Mouse (Mus musculus) hindbrain, postnatal 0 days (tissue): ENCODE measurements around the gene Wipf1. TPM values are rescaled to one million over a fixed set of nuclear protein-coding genes. Genes with fewer than 3 reads are reported as not detected.

Experiments used
- ATAC-seq: fragments of 200-750 bp; cut with Nextera tagmentation; 2 replicates; pipeline ENCODE4 v1.8.0; 2017; ENCODE audit warnings: mild to moderate bottlenecking, moderate TSS enrichment, moderate library complexity
- DNase-seq: peaks from one replicate; pipeline ENCODE4 v3.0.0-alpha.2; 2015; ENCODE audit warnings: low spot score
- H3K27ac ChIP-seq: fragments of 300-500 bp; sonication (generic); 2 replicates; pipeline ENCODE4 v1.5.1; 2014; ENCODE audit warnings: mild to moderate bottlenecking
- H3K27me3 ChIP-seq: fragments of 300-500 bp; sonication (generic); 2 replicates; pipeline ENCODE4 v1.6.1; 2014; ENCODE audit warnings: low read length, mixed read lengths; ENCODE audit not compliant: insufficient read depth
- H3K36me3 ChIP-seq: fragments of 300-500 bp; sonication (generic); 2 replicates; pipeline ENCODE4 v1.6.1; 2014; ENCODE audit warnings: low read length, mixed read lengths; ENCODE audit not compliant: insufficient read depth
- H3K4me1 ChIP-seq: fragments of 300-500 bp; sonication (generic); 2 replicates; pipeline ENCODE4 v1.6.1; 2014; ENCODE audit warnings: antibody characterized with exemption, low read length, mixed read lengths; ENCODE audit not compliant: insufficient read depth
- H3K4me2 ChIP-seq: fragments of 300-500 bp; sonication (generic); 2 replicates; pipeline ENCODE4 v1.6.1; 2014; ENCODE audit warnings: low read depth, mild to moderate bottlenecking, low read length, moderate library complexity, mixed read lengths
- H3K4me3 ChIP-seq: fragments of 300-500 bp; sonication (generic); 2 replicates; pipeline ENCODE4 v1.5.1; 2014; ENCODE audit warnings: low read length
- H3K9ac ChIP-seq: fragments of 300-500 bp; sonication (generic); replicated peaks from 2 replicates; pipeline ENCODE4 v1.6.1; 2014; ENCODE audit warnings: mild to moderate bottlenecking, low read length, moderate library complexity, mixed read lengths
- H3K9me3 ChIP-seq: fragments of 300-500 bp; sonication (generic); 2 replicates; pipeline ENCODE4 v1.6.1; 2016; ENCODE audit warnings: low read length, mixed read lengths
- CTCF ChIP-seq: IDR thresholded peaks from 2 replicates; pipeline ENCODE4 v1.5.1; 2016; ENCODE audit warnings: antibody characterized with exemption, control low read depth, low read depth
- WGBS: fragments of 180-500 bp; shearing (Covaris S2); extraction: QIAGEN DNeasy Blood & Tissue Kit; methylation state at CpG from one replicate; pipeline ENCODE4 v1.1.7; 2014; 5-methylcytosine and 5-hydroxymethylcytosine counted together
- polyA plus RNA-seq: library from polyadenylated mRNA; unstranded; fragments of >200 nt; fragmentation: Nextera tagmentation; extraction: Ambion mirVana; gene quantifications from 2 replicates; pipeline ENCODE4 v1.2.1, GENCODE M21; 2015
- total RNA-seq: library from RNA; depleted of rRNA; stranded (reverse); fragments of >200 nt; gene quantifications from 2 replicates; pipeline ENCODE4 v1.2.3, GENCODE M21; 2014

Gene Wipf1
- total and polyA plus RNA-seq, 2 experiments from 2014 or later: 2.6 to 3.0 TPM

- DNase-seq: no peak
- H3K4me3 ChIP-seq: no peak overlapping the region
- no peak overlapping the region for H3K4me2 ChIP-seq
- H3K9ac ChIP-seq: no peak overlapping the region
- 36% methylated on average over 3 of the region's 3 CpGs for WGBS
- no peak for ATAC-seq
- no peak overlapping the region for H3K27ac ChIP-seq
- no peaks in the 10 kb centered on the region for H3K9me3 ChIP-seq
- H3K4me1 ChIP-seq: no peaks in the 10 kb centered on the region
- H3K27me3 ChIP-seq: no peaks in the 10 kb centered on the region
- no peak for TF ChIP-seq CTCF
- H3K36me3 ChIP-seq: no peaks in the 10 kb centered on the region
Measured at GRCm38 (mm10) chr2:73475519-73475918, 54.0 kb downstream of the Wipf1 start.

- no peak for DNase-seq
- WGBS: 91% methylated on average over 2 of the region's 2 CpGs
- no peak overlapping the region for H3K4me3 ChIP-seq
Measured at GRCm38 (mm10) chr2:73472130-73472529, 57.4 kb downstream of the Wipf1 start.

GRCm38 (mm10) chr2:73470146-73470630, 59.3 kb downstream of the Wipf1 start:
- no peak overlapping the region for H3K4me3 ChIP-seq
- H3K27ac ChIP-seq: 0 out of 2 replicates have a peak overlapping the region, but pooled peaks have one; percentile 11
- no peak for TF ChIP-seq CTCF
- H3K4me2 ChIP-seq: no peak overlapping the region
- no peaks in the 10 kb centered on the region for H3K9me3 ChIP-seq
- ATAC-seq (peak; percentile 70), DNase-seq (no peak)
- no peaks in the 10 kb centered on the region for H3K27me3 ChIP-seq
- H3K36me3 ChIP-seq: no peaks in the 10 kb centered on the region
- H3K4me1 ChIP-seq: no peaks in the 10 kb centered on the region; the same call in 1 of the 2 replicates
- H3K9ac ChIP-seq: no peak overlapping the region
- WGBS: 73% methylated on average over 10 of the region's 10 CpGs

More at GRCm38 (mm10) chr2:73472130-73472529, 57.4 kb downstream of the Wipf1 start:
- Histone ChIP-seq H3K36me3 (no peaks in the 10 kb centered on the region), H3K27ac (no peak overlapping the region), H3K4me2 (no peak overlapping the region), H3K4me1 (no peaks in the 10 kb centered on the region; the same call in 1 of the 2 replicates), H3K27me3 (no peaks in the 10 kb centered on the region), H3K9me3 (no peaks in the 10 kb centered on the region), H3K9ac (no peak overlapping the region)
- ATAC-seq: no peak
- peak; percentile 37 for TF ChIP-seq CTCF

GRCm38 (mm10) chr2:73469552-73469951, 60.0 kb downstream of the Wipf1 start:
- no peak overlapping the region for H3K4me3 ChIP-seq
- H3K36me3 ChIP-seq: no peaks in the 10 kb centered on the region
- no peaks in the 10 kb centered on the region for H3K9me3 ChIP-seq
- DNase-seq (no peak), ATAC-seq (no peak)
- no peak overlapping the region for H3K4me2 ChIP-seq
- H3K9ac ChIP-seq: no peak overlapping the region
- no peak for TF ChIP-seq CTCF
- H3K4me1 ChIP-seq: no peaks in the 10 kb centered on the region; the same call in 1 of the 2 replicates
- H3K27ac ChIP-seq: 0 out of 2 replicates have a peak overlapping the region, but pooled peaks have one; percentile 11
- no peaks in the 10 kb centered on the region for H3K27me3 ChIP-seq
- WGBS: 89% methylated on average over 6 of the region's 6 CpGs

GRCm38 (mm10) chr2:73468993-73469392, 60.5 kb downstream of the Wipf1 start:
- no peak overlapping the region for H3K27ac ChIP-seq
- H3K9me3 ChIP-seq: no peaks in the 10 kb centered on the region
- H3K4me2 ChIP-seq: no peak overlapping the region
- no peak overlapping the region for H3K9ac ChIP-seq
- 93% methylated on average over 5 of the region's 5 CpGs for WGBS
- no peaks in the 10 kb centered on the region; the same call in 1 of the 2 replicates for H3K4me1 ChIP-seq
- no peaks in the 10 kb centered on the region for H3K27me3 ChIP-seq
- ATAC-seq: no peak
- no peak for TF ChIP-seq CTCF
- no peaks in the 10 kb centered on the region for H3K36me3 ChIP-seq
- no peak overlapping the region for H3K4me3 ChIP-seq
- DNase-seq: no peak

- H3K36me3 ChIP-seq: no peaks in the 10 kb centered on the region
- ATAC-seq (no peak), DNase-seq (no peak)
- H3K27me3 ChIP-seq: no peaks in the 10 kb centered on the region
- no peaks in the 10 kb centered on the region for H3K9me3 ChIP-seq
- no peak overlapping the region for H3K4me3 ChIP-seq
- H3K4me2 ChIP-seq: no peak overlapping the region
- TF ChIP-seq CTCF: no peak
- no peaks in the 10 kb centered on the region; the same call in 1 of the 2 replicates for H3K4me1 ChIP-seq
- H3K27ac ChIP-seq: no peak overlapping the region
- WGBS: 83% methylated on average over 7 of the region's 7 CpGs
- no peak overlapping the region for H3K9ac ChIP-seq
Measured at GRCm38 (mm10) chr2:73467071-73467851, 62.3 kb downstream of the Wipf1 start.

- no peaks in the 10 kb centered on the region for H3K27me3 ChIP-seq
- no peak overlapping the region for H3K9ac ChIP-seq
- no peak overlapping the region for H3K27ac ChIP-seq
- H3K4me1 ChIP-seq: no peaks in the 10 kb centered on the region; the same call in 1 of the 2 replicates
- no peaks in the 10 kb centered on the region for H3K36me3 ChIP-seq
- TF ChIP-seq CTCF: no peak
- no peak for ATAC-seq
- no peak overlapping the region for H3K4me3 ChIP-seq
- 87% methylated on average over 10 of the region's 10 CpGs for WGBS
- no peak overlapping the region for H3K4me2 ChIP-seq
- DNase-seq: no peak
- H3K9me3 ChIP-seq: no peaks in the 10 kb centered on the region
Measured at GRCm38 (mm10) chr2:73466481-73466880, 63.1 kb downstream of the Wipf1 start.
